Mouse (Mus musculus): ENCODE measurements around the gene Hemk1. TPM values are rescaled to one million over a fixed set of nuclear protein-coding genes. Genes with fewer than 3 reads are reported as not detected.

Hemk1 gene
- total and polyA plus RNA-seq, 3 experiments, result 9.4 to 48.6 (median 29.6) TPM

DNA sequence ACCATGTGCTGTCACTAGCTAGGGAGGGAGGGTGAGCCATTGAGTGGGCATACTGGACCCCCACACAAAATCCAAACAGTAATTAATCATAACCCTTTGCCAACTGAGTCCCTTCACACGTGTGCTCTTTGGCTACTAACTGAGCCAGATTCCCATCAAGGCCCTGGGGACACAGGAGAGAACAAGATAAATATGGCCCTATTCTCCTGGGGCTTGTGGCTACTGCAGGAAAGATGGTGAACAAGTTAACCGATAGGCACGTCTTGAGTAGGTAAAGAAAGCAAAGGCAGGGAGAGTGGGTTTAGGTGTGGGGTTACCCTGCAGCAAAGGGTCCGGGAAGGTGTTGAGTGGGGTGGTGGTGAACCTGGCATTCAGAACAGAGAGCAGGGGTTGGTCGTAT, 34.2 kb downstream of the Hemk1 start:
- TF ChIP-seq CTCF (IDR thresholded peaks at IDR 0.05; ENCODE audit: low read depth, low read length) (no peak), GATA2 (IDR thresholded peaks at IDR 0.05; ENCODE audit: borderline replicate concordance, low read depth, low read length) (no peak), TAL1 (conservative IDR thresholded peaks at IDR 0.05; ENCODE audit: low read depth, low read length) (no peak)
- Histone ChIP-seq H3K4me3 (ENCODE audit: low read depth, low read length) (no peak overlapping the region), H3K36me3 (replicated peaks) (peaks cover 59% of the 10 kb centered on the region), H3K27me3 (ENCODE audit: insufficient read depth, low read length) (no peaks in the 10 kb centered on the region), H3K9me3 (replicated peaks) (no peaks in the 10 kb centered on the region), H3K4me1 (ENCODE audit: insufficient read depth, low read depth, low read length) (peaks cover 89% of the 10 kb centered on the region)
- ATAC-seq (ENCODE audit: extremely low read depth, insufficient number of reproducible peaks, low FRiP score, poor library complexity, severe bottlenecking) (no peak), DNase-seq (ENCODE audit: low spot score) (no peak)

DNA sequence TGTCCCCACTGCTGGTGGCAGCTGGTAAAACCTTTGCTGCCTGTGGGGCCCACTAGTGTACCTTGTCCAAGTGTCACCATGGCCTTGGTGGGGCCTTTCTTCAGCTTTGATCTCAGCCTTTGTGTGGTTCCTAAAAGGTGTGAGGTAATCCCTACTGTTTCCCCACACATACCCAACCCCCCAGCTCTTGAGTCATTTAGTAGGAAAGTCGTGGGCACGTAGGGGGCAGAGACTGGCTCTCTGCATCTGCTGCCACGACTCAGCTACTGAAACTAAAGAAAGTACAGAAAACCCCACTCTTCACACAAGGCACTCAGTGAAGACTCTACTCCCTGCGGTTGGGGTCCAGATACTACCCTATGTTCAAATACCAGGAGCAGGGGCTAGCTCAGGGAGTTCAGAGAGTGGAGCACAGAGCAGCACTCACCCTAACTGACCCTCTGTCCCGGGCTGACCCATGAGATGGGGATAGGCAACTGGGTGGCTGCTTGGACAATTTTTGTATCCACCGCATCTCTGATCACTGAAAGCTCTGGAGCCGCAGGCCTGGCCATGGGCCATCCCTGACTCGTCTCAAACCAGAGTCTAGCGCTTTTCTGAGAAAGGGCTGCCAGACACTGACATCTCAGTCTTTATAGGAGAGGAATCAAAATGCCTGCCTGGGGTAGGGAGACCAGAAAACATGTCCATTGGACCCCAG, 34.9 kb downstream of the Hemk1 start:
- no peak for TF ChIP-seq CTCF (IDR thresholded peaks at IDR 0.05; ENCODE audit: low read depth, low read length)
- no peak for ATAC-seq (ENCODE audit: extremely low read depth, insufficient number of reproducible peaks, low FRiP score, poor library complexity, severe bottlenecking)
- H3K36me3 ChIP-seq (replicated peaks), result peaks cover 66% of the 10 kb centered on the region
- H3K4me3 ChIP-seq (ENCODE audit: low read depth, low read length), result no peak overlapping the region
- no peaks in the 10 kb centered on the region for H3K9me3 ChIP-seq (replicated peaks)
- no peaks in the 10 kb centered on the region for H3K27me3 ChIP-seq (ENCODE audit: insufficient read depth, low read length)
- peaks cover 84% of the 10 kb centered on the region for H3K4me1 ChIP-seq (ENCODE audit: insufficient read depth, low read depth, low read length)
- DNase-seq (ENCODE audit: low spot score), result no peak

DNA sequence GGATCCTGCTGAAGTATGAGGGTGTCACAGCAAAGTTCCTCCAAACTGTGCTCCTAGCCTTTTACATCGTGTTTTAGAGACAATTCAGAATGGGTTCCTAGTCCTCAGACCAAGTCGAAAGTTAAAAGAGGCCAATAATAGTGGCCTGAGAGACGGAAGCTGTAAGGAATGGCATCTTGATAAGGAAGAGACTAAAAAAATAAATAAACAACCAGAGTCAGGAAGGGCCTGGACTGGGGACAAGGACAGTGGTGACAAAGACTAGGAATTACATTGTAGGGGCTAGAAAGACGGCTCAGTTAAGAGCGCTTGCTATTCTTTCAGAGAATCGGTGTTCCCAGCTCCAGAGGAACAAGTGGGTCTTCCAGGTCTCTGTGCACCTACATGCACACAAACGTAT, 35.6 kb downstream of the Hemk1 start:
- Histone ChIP-seq H3K4me3 (ENCODE audit: low read depth, low read length) (no peak overlapping the region; the same call in 1 of the 2 replicates), H3K4me1 (ENCODE audit: insufficient read depth, low read depth, low read length) (peaks cover 81% of the 10 kb centered on the region), H3K9me3 (replicated peaks) (no peaks in the 10 kb centered on the region), H3K36me3 (replicated peaks) (peaks cover 72% of the 10 kb centered on the region), H3K27me3 (ENCODE audit: insufficient read depth, low read length) (no peaks in the 10 kb centered on the region)
- TF ChIP-seq TAL1 (conservative IDR thresholded peaks at IDR 0.05; ENCODE audit: low read depth, low read length) (no peak), POLR2AphosphoS5 (IDR thresholded peaks at IDR 0.05; ENCODE audit: insufficient replicate concordance, low read depth, low read length) (no peak), GATA2 (IDR thresholded peaks at IDR 0.05; ENCODE audit: borderline replicate concordance, low read depth, low read length) (no peak), GATA1 (IDR thresholded peaks at IDR 0.05; ENCODE audit: borderline replicate concordance, low read length) (no peak), CTCF (IDR thresholded peaks at IDR 0.05; ENCODE audit: low read depth, low read length) (no peak)
- ATAC-seq (ENCODE audit: extremely low read depth, insufficient number of reproducible peaks, low FRiP score, poor library complexity, severe bottlenecking), result no peak
- no peak for DNase-seq (ENCODE audit: low spot score)

DNA sequence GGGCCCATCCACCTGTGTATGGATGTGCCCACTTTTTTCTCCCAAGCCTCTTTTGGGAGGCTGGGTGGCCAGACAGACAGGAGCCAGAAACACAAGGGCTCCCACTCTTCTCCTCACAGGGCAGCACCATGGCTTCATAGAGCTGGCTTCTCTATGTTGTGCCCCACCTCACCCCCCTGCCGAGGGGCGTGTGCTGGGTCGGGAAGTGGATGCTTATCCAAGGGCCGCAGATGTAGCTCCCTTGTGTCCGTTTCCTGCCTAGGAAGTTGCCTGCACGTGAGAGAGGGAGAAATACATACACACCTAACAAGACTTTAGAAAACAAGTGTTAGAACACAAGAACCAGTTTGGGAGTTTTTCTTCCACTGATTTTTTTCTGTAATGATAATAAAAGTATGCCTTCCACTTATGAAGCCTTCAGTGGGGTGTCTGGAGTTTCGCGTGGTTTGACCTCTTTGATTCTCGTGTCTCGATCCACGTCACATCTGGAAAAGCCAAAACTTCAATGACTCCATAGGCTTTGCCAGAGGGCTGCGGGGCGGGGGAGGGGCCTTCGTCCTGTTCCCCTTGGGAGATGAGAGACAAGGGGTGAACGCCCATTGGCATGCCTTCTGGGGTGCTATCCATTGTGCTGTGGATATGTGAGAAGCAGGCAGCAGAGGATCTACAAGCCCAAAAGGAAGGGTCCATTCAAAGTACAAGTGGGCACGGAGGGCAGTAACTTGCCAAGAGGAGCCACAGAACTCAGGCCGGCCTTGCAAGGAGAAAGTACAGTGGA, 36.4 kb downstream of the Hemk1 start:
- Histone ChIP-seq H3K4me1 (ENCODE audit: insufficient read depth, low read depth, low read length) (peaks cover 73% of the 10 kb centered on the region), H3K4me3 (ENCODE audit: low read depth, low read length) (peak overlapping the region; percentile 84; the same call in 1 of the 2 replicates), H3K9me3 (replicated peaks) (no peaks in the 10 kb centered on the region), H3K36me3 (replicated peaks) (peaks cover 72% of the 10 kb centered on the region), H3K27me3 (ENCODE audit: insufficient read depth, low read length) (no peaks in the 10 kb centered on the region)
- no peak for TF ChIP-seq GATA1 (IDR thresholded peaks at IDR 0.05; ENCODE audit: borderline replicate concordance, low read length)
- no peak; the same call in 1 of the 2 replicates for TF ChIP-seq TAL1 (conservative IDR thresholded peaks at IDR 0.05; ENCODE audit: low read depth, low read length)
- TF ChIP-seq POLR2AphosphoS5 (IDR thresholded peaks at IDR 0.05; ENCODE audit: insufficient replicate concordance, low read depth, low read length), result no peak
- TF ChIP-seq CTCF (IDR thresholded peaks at IDR 0.05; ENCODE audit: low read depth, low read length), result no peak
- no peak for TF ChIP-seq GATA2 (IDR thresholded peaks at IDR 0.05; ENCODE audit: borderline replicate concordance, low read depth, low read length)
- DNase-seq (ENCODE audit: low spot score) (no peak), ATAC-seq (ENCODE audit: extremely low read depth, insufficient number of reproducible peaks, low FRiP score, poor library complexity, severe bottlenecking) (no peak)

DNA sequence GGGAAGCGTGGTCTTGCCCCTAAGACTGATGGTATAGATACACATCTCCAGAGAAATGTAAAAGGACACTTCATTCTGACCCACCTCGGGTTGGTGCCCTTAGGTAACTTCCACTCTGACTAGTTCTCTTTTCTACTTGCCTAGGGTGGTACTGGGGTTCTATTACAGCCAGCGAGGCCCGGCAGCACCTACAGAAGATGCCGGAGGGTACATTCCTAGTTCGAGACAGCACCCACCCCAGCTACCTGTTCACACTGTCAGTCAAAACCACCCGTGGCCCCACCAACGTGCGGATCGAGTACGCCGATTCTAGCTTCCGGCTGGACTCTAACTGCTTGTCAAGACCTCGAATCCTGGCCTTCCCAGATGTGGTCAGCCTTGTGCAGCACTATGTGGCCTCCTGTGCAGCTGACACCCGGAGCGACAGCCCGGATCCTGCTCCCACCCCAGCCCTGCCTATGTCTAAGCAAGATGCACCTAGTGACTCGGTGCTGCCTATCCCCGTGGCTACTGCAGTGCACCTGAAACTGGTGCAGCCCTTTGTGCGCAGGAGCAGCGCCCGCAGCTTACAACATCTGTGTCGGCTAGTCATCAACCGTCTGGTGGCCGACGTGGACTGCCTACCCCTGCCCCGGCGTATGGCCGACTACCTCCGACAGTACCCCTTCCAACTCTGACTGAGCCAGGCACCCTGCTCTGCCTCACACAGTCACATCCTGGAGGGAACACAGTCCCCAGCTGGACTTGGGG, 37.8 kb downstream of the Hemk1 start:
- ATAC-seq (ENCODE audit: extremely low read depth, insufficient number of reproducible peaks, low FRiP score, poor library complexity, severe bottlenecking), result no peak
- Histone ChIP-seq H3K9me3 (replicated peaks) (no peaks in the 10 kb centered on the region), H3K27me3 (ENCODE audit: insufficient read depth, low read length) (no peaks in the 10 kb centered on the region), H3K4me1 (ENCODE audit: insufficient read depth, low read depth, low read length) (peaks cover 69% of the 10 kb centered on the region), H3K4me3 (ENCODE audit: low read depth, low read length) (peak overlapping the region; percentile 84), H3K36me3 (replicated peaks) (peaks cover 69% of the 10 kb centered on the region)
- TF ChIP-seq POLR2AphosphoS5 (IDR thresholded peaks at IDR 0.05; ENCODE audit: insufficient replicate concordance, low read depth, low read length), result no peak
- no peak for TF ChIP-seq CTCF (IDR thresholded peaks at IDR 0.05; ENCODE audit: low read depth, low read length)
- TF ChIP-seq GATA1 (IDR thresholded peaks at IDR 0.05; ENCODE audit: borderline replicate concordance, low read length), result no peak
- DNase-seq (ENCODE audit: low spot score), result no peak

DNA sequence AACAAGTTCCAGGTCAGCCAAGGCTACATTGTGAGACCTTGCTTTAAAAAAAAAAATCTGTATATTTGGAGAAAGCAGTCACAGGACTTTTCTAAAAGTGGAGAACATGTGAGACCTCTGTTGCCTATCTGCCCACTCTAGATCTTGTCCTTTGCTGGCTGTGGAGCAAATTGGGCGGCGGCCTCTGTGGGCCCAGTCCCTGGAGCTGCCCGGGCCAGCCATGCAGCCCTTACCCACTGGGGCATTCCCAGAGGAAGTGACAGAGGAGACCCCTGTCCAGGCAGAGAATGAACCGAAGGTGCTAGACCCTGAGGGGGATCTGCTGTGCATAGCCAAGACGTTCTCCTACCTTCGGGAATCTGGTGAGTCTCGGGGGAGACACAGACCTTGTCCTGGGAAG, 38.4 kb downstream of the Hemk1 start:
- no peak for DNase-seq (ENCODE audit: low spot score)
- peaks cover 68% of the 10 kb centered on the region for H3K36me3 ChIP-seq (replicated peaks)
- peaks cover 69% of the 10 kb centered on the region for H3K4me1 ChIP-seq (ENCODE audit: insufficient read depth, low read depth, low read length)

More for the DNA sequence above, 38.4 kb downstream of the Hemk1 start:
- Histone ChIP-seq H3K27me3 (ENCODE audit: insufficient read depth, low read length) (no peaks in the 10 kb centered on the region), H3K9me3 (replicated peaks) (no peaks in the 10 kb centered on the region), H3K4me3 (ENCODE audit: low read depth, low read length) (peak overlapping the region; percentile 84)
- no peak for TF ChIP-seq GATA1 (IDR thresholded peaks at IDR 0.05; ENCODE audit: borderline replicate concordance, low read length)
- TF ChIP-seq GATA2 (IDR thresholded peaks at IDR 0.05; ENCODE audit: borderline replicate concordance, low read depth, low read length), result no peak
- no peak for TF ChIP-seq POLR2AphosphoS5 (IDR thresholded peaks at IDR 0.05; ENCODE audit: insufficient replicate concordance, low read depth, low read length)
- no peak for TF ChIP-seq CTCF (IDR thresholded peaks at IDR 0.05; ENCODE audit: low read depth, low read length)
- no peak for TF ChIP-seq TAL1 (conservative IDR thresholded peaks at IDR 0.05; ENCODE audit: low read depth, low read length)
- ATAC-seq (ENCODE audit: extremely low read depth, insufficient number of reproducible peaks, low FRiP score, poor library complexity, severe bottlenecking), result no peak
